Mouse (Mus musculus): ENCODE measurements around the gene Gria1.

Gene Gria1

GRCm38 (mm10) chr11:57011024-57011690, at the start of gene Gria1:
Gria1 (plus strand) TSS chr11:57011387.
- no peak for DNase-seq

- DNase-seq, result no peak
Measured at GRCm38 (mm10) chr11:56961751-56962150, 49.4 kb upstream of the Gria1 start.

GRCm38 (mm10) chr11:56972814-56973213, 38.4 kb upstream of the Gria1 start:
- peak; percentile 5 for DNase-seq

- no peak for DNase-seq
Measured at GRCm38 (mm10) chr11:56984321-56985000, 26.7 kb upstream of the Gria1 start.

GRCm38 (mm10) chr11:56985457-56985856, 25.7 kb upstream of the Gria1 start:
- no peak for DNase-seq

GRCm38 (mm10) chr11:56999601-57000001, 11.6 kb upstream of the Gria1 start:
- no peak for DNase-seq

GRCm38 (mm10) chr11:57004611-57005010, 6.6 kb upstream of the Gria1 start:
- peak; percentile 29 for DNase-seq

GRCm38 (mm10) chr11:57005341-57005740, 5.8 kb upstream of the Gria1 start:
- DNase-seq, result no peak

- no peak for DNase-seq
Measured at GRCm38 (mm10) chr11:57007790-57008189, 3.4 kb upstream of the Gria1 start.

GRCm38 (mm10) chr11:57010611-57011010, 576 bp upstream of the Gria1 start:
- no peak for DNase-seq

GRCm38 (mm10) chr11:57011691-57012039, 478 bp downstream of the Gria1 start:
- peak; percentile 48 for DNase-seq

- DNase-seq, result no peak
Measured at GRCm38 (mm10) chr11:57012287-57012921, 1.2 kb downstream of the Gria1 start.

GRCm38 (mm10) chr11:57013464-57014190, 2.4 kb downstream of the Gria1 start:
- DNase-seq, result no peak

GRCm38 (mm10) chr11:57014396-57014795, 3.2 kb downstream of the Gria1 start:
- DNase-seq, result no peak

- DNase-seq, result no peak
Measured at GRCm38 (mm10) chr11:57018536-57018935, 7.3 kb downstream of the Gria1 start.

- DNase-seq, result no peak
Measured at GRCm38 (mm10) chr11:57022400-57022799, 11.2 kb downstream of the Gria1 start.

GRCm38 (mm10) chr11:57030448-57030847, 19.3 kb downstream of the Gria1 start:
- DNase-seq, result no peak

GRCm38 (mm10) chr11:57038807-57039206, 27.6 kb downstream of the Gria1 start:
- no peak for DNase-seq

GRCm38 (mm10) chr11:57039306-57039705, 28.1 kb downstream of the Gria1 start:
- DNase-seq, result no peak

GRCm38 (mm10) chr11:57042057-57042456, 30.9 kb downstream of the Gria1 start:
- no peak for DNase-seq

GRCm38 (mm10) chr11:57044146-57044545, 33.0 kb downstream of the Gria1 start:
- no peak for DNase-seq

GRCm38 (mm10) chr11:57051666-57052562, 40.7 kb downstream of the Gria1 start:
- DNase-seq, result peak; percentile 17

Measured in embryo, embryonic 11 days (tissue).